Mouse (Mus musculus): ENCODE results near the gene Pnliprp2. TPM values are rescaled to one million over a fixed set of nuclear protein-coding genes. Genes with fewer than 3 reads are reported as not detected.

Pnliprp2 gene
- polyA plus RNA-seq, 1 experiment from 2014 or later, result not detected

DNA sequence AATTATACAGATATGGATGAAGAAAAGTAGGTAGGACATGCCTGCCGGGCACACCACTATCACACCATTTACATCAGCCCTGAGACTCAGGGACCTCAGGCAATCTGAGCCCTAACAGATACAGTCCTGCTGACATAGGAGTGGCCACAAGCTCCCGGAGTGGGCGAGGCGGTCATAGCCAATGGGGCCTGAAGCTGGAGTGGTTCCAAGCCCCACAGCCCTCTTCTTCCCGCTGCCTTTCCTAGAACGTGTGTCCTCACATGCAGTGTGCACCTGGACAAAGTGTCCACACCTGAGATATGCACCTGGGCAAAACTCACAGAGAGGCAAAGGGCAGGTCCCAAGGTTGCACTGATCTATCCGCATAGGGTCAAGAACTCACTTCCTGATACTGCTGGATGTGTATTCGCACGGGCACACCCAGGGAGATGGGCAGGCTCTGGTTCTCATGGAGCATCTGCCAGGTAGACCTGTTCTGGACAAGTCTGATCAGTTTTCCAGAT is 12.0 kb upstream of the Pnliprp2 start:
- no peak for TF ChIP-seq CTCF (IDR thresholded peaks at IDR 0.05)
- ChIA-PET CTCF (no interaction called here), POLR2A (no interaction called here)
- peaks cover 18% of the 10 kb centered on the region for H3K27me3 ChIP-seq
- DNase-seq (ENCODE audit: low read depth, low spot score), result no peak
- in situ Hi-C loops (cut with MboI; ENCODE audit: low pct_unique_long_range_greater_than_20kb), result no loop called here
- no peak for ATAC-seq

DNA sequence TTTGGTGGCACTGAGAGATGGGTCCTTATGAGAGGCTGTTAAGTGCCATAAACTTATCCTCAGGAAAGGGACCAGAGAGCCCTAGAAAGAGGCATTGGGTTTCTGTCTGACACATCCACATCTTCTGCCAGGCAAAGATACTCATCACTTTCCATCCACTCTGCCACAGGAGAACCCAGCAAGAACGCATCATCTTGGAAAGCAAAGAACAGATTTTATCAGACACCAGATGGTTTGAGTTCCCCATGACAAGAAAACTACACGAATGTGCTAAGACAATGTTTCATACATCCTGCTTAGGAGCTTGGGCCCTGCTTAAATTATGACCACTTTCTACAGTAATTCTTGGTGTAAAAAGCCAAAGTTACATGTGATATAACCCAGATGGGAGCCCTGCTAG is 8.7 kb upstream of the Pnliprp2 start:
- ChIA-PET CTCF (no interaction called here), POLR2A (interaction anchor here (0.5 kb wide), 1 partner anchor 29 kb away, joined by 3 read pairs; no protein-coding TSS in a partner anchor)
- no peak for TF ChIP-seq CTCF (IDR thresholded peaks at IDR 0.05)
- no peak for ATAC-seq
- H3K27me3 ChIP-seq, result peaks cover 8% of the 10 kb centered on the region
- in situ Hi-C loops (cut with MboI; ENCODE audit: low pct_unique_long_range_greater_than_20kb), result no loop called here
- no peak for DNase-seq (ENCODE audit: low read depth, low spot score)

DNA sequence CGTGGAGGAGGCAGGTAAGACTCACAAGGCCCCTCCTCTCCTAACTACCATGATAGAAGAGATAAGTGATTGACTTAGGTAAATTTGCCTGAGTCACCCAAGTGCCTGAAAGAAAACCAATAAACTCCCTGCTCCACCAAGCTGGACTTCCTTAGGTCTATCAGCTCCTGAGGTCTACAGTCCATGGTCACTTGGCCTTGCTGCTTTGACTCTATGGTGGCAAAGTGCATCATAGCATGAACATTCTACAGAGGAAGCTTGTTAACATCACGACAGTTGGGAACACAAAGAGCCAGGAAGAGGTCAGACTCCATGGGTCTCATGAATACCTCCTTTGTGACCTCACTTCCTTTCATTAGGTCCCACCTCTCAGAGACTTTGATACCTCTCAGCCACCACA is 8.0 kb upstream of the Pnliprp2 start:
- ATAC-seq, result no peak
- CTCF ChIA-PET, result interaction anchor here (0.7 kb wide), 1 partner anchor 10 kb away, joined by 3 read pairs; no protein-coding TSS in a partner anchor

DNA sequence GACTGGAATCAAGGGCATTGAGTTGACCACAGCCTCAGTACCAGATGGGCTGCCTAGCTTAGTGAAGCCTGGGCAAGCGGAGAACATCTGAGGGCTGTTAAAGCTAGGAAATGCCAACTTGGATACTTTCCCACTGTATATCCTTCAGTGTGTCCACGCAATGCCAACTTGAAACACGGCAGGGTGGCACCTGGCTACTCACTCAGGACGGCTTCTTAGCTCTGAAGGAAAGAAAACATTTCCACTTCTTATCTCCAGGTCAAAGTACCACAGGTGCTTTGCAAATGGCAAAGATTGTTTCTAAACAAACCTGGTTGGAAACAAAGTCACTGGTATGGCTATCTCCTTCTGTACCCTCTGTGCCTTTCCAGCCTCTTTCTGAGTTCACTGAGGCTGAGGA is 648 bp upstream of the Pnliprp2 start:
- no peak for DNase-seq (ENCODE audit: low read depth, low spot score)
- TF ChIP-seq CTCF (IDR thresholded peaks at IDR 0.05), result no peak
- POLR2A ChIA-PET, result no interaction called here
- in situ Hi-C loops (cut with MboI; ENCODE audit: low pct_unique_long_range_greater_than_20kb), result no loop called here
- peaks cover 9% of the 10 kb centered on the region for H3K27me3 ChIP-seq
- no peak for ATAC-seq
- CTCF ChIA-PET, result no interaction called here

More for the DNA sequence above, 8.0 kb upstream of the Pnliprp2 start:
- DNase-seq (ENCODE audit: low read depth, low spot score), result no peak
- TF ChIP-seq CTCF (IDR thresholded peaks at IDR 0.05), result no peak
- H3K27me3 ChIP-seq, result peaks cover 8% of the 10 kb centered on the region
- in situ Hi-C loops (cut with MboI; ENCODE audit: low pct_unique_long_range_greater_than_20kb), result no loop called here
- POLR2A ChIA-PET, result interaction anchor here (0.5 kb wide), 1 partner anchor 28 kb away, joined by 3 read pairs; no protein-coding TSS in a partner anchor

DNA sequence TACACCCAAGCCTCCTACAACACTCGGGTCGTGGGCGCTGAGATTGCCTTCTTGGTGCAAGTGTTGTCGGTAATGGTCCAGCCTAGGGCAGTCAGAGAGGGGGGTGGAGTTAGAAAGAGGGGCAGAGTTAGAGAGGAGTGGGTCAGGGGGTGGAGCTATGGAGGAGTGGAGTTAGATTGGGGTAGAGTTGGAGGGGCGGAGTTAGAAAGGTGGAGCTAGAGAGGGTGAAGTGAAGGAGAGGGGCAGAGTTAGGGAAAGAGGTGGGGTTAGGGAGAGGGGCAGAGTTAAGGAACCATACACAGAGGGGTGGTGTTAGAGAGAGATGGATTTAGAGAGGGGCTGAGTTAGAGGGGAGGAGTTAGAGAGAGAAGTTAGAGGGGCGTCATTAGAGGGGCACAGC is 2.8 kb downstream of the Pnliprp2 start:
- in situ Hi-C loops (cut with MboI; ENCODE audit: low pct_unique_long_range_greater_than_20kb), result loop anchor here (5.0 kb wide), 1 partner anchor 150 kb away; no protein-coding TSS in a partner anchor
- no peak for TF ChIP-seq CTCF (IDR thresholded peaks at IDR 0.05)
- CTCF ChIA-PET, result interaction anchor here (1.2 kb wide), 1 partner anchor 437 kb away, joined by 3 read pairs; no protein-coding TSS in a partner anchor
- DNase-seq (ENCODE audit: low read depth, low spot score) (no peak), ATAC-seq (no peak)
- peaks cover 17% of the 10 kb centered on the region for H3K27me3 ChIP-seq
- POLR2A ChIA-PET, result interaction anchor here (0.5 kb wide), 1 partner anchor 16 kb away, joined by 3 read pairs; no protein-coding TSS in a partner anchor

DNA sequence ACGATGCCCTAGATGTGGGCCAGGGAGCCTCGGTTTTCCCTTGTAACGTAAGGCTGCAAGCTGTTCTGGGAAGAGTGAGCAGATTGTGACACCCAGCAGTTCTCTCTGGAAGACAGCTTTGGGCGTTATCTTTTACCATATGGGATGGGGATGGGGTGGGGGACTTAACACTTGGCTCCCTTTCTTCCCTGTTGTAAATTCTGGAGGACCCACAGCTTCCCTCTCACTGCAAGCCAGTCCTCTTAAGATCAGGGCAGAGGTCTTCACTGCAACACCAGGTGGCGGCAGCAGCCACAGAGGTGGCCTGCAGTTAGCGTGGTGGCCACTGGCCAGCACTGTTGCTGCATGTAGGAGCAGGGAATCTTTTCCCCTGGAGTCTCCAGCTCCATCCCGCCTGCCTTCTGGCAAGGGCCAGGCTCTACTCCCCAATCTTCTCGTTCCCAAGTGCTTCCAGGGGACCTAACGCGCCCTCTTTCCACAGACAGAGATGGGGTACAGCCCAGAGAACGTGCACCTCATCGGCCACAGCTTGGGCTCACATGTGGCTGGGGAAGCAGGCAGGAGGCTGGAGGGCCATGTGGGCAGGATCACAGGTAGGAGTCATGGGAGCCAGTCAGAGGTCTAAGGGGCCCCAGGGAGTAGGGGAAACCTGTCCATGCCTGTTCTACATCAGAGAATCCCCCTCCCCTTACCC is 3.5 kb downstream of the Pnliprp2 start:
- TF ChIP-seq CTCF (IDR thresholded peaks at IDR 0.05), result peak; percentile 89
- DNase-seq (ENCODE audit: low read depth, low spot score) (no peak), ATAC-seq (peak; percentile 36)
- CTCF ChIA-PET, result interaction anchor here (1.2 to 1.6 kb wide), 2 partner anchors 148 to 436 kb away, joined by 3 read pairs; no protein-coding TSS in a partner anchor
- in situ Hi-C loops (cut with MboI; ENCODE audit: low pct_unique_long_range_greater_than_20kb), result loop anchor here (5.0 kb wide), 1 partner anchor 149 kb away; no protein-coding TSS in a partner anchor
- POLR2A ChIA-PET, result interaction anchor here (0.5 to 1.1 kb wide), 2 partner anchors 15 to 60 kb away, joined by 3 read pairs; no protein-coding TSS in a partner anchor
- H3K27me3 ChIP-seq, result peaks cover 23% of the 10 kb centered on the region

DNA sequence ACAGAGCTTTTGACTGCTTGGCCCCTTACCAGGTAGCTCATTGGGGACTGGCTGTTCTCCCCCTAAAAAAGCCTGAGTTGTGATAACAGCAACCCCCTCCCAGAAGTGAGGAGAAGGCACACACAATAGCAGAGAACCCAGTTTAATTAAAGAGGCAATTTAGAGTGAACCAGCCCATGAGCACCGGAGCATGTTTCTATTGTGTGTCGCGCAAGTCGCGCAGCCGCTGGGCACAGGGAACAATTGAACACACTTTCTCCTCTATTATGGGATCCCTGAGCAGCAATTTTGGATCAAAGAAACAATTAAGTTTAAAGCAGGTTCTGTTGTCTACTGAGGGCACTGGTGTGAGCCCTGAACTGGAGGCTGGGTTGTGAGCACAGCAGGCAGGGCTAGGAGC is 7.8 kb downstream of the Pnliprp2 start:
- POLR2A ChIA-PET, result no interaction called here
- DNase-seq (ENCODE audit: low read depth, low spot score), result no peak
- CTCF ChIA-PET, result no interaction called here
- in situ Hi-C loops (cut with MboI; ENCODE audit: low pct_unique_long_range_greater_than_20kb), result no loop called here
- H3K27me3 ChIP-seq, result peaks cover 35% of the 10 kb centered on the region
- no peak for ATAC-seq
- TF ChIP-seq CTCF (IDR thresholded peaks at IDR 0.05), result no peak

DNA sequence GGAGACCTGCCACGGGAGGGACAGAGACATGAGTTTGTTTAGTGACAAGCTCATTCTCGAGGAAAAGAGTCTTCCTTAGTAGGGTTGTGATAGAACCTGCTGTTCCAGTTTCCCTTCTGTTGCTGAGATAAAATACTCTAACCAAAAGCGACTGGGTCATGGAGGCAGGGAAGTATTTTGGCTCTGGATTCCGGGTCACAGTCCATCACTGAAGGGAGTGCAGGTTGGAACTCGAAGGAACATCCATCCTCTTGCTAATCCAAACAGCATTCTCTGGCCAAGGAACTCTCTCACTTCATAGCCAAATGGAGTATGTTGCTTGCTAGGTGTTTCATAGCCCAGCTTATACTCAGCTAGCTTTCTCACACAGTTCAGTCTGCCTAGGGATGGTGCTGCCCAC is 16.9 kb downstream of the Pnliprp2 start:
- ChIA-PET POLR2A (no interaction called here), CTCF (no interaction called here)
- in situ Hi-C loops (cut with MboI; ENCODE audit: low pct_unique_long_range_greater_than_20kb), result no loop called here

DNA sequence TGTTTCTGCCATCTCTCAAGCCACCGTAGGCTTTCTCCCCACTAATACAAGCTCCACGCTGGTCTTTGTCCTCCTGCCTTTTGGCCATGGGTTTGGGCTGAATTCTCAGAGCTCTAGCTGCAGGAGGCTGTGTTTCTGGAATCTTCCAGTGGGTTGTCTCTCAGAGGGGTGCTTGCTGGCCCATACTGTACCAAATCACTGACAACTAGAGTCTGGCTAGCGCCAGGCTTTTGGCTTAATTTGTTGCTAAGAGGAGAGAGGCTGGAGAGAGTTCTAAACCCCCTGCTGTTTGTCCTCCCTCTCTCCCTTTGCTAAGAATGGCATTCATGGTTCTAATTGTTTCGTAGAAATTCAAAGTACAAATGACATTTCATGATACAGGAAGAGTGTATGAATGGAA is 22.0 kb downstream of the Pnliprp2 start:
- no peak for ATAC-seq
- no peak for DNase-seq (ENCODE audit: low read depth, low spot score)
- no peak for TF ChIP-seq CTCF (IDR thresholded peaks at IDR 0.05)
- in situ Hi-C loops (cut with MboI; ENCODE audit: low pct_unique_long_range_greater_than_20kb), result no loop called here
- CTCF ChIA-PET, result no interaction called here
- H3K27me3 ChIP-seq, result peaks cover 36% of the 10 kb centered on the region
- POLR2A ChIA-PET, result no interaction called here

More for the DNA sequence above, 16.9 kb downstream of the Pnliprp2 start:
- ATAC-seq, result no peak
- no peak for DNase-seq (ENCODE audit: low read depth, low spot score)
- TF ChIP-seq CTCF (IDR thresholded peaks at IDR 0.05), result no peak
- H3K27me3 ChIP-seq, result peaks cover 40% of the 10 kb centered on the region

DNA sequence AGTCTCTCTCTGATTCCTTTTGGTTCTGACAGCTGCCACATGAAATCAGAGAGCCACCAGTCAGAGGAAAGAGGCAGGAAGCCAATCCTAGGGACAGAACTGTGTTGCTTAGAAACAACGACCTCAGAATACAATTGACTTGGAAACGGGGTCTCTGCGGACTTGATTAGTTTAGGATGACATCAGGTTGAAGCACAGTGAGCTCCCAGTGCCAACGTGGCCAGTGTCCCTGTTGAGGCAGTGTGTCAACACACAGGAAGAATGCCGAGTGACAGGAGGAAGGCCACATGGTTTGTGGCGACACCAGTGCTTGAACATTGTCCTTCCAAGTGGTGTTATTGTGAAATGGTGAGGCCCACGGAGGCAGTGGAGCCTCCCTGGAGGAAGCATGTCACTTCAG is 24.4 kb downstream of the Pnliprp2 start:
- no peak for ATAC-seq
- H3K27me3 ChIP-seq, result peaks cover 35% of the 10 kb centered on the region
- DNase-seq (ENCODE audit: low read depth, low spot score), result no peak
- ChIA-PET POLR2A (no interaction called here), CTCF (no interaction called here)
- in situ Hi-C loops (cut with MboI; ENCODE audit: low pct_unique_long_range_greater_than_20kb), result no loop called here
- no peak for TF ChIP-seq CTCF (IDR thresholded peaks at IDR 0.05)

DNA sequence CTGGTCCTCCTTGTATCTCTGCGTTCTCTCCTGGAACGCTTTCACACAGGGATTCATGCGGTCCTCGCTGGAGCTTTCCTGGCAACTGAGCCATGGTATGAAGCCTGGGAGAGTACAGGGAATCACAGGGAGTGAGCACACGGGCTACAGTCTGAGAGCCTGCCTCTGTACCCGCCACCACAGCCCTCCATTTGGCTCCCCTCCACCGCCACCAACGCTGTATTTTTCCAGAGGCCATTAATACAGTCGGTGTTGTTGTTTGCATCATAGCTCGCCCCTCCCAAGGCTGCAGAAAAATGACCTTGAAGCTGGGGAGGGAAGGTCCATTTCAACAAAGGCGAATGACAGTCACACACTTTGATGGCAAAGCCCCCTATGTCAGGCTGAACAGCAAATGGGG is 29.7 kb downstream of the Pnliprp2 start:
- in situ Hi-C loops (cut with MboI; ENCODE audit: low pct_unique_long_range_greater_than_20kb), result no loop called here
- ATAC-seq (no peak), DNase-seq (ENCODE audit: low read depth, low spot score) (no peak)
- H3K27me3 ChIP-seq, result peaks cover 44% of the 10 kb centered on the region
- no peak for TF ChIP-seq CTCF (IDR thresholded peaks at IDR 0.05)
- POLR2A ChIA-PET, result no interaction called here
- CTCF ChIA-PET, result interaction anchor here (1.7 kb wide), 1 partner anchor 19 kb away, joined by 3 read pairs; no protein-coding TSS in a partner anchor
